Mouse (Mus musculus): ENCODE data around the gene Igsf9b. TPM values are rescaled to one million over a fixed set of nuclear protein-coding genes. Genes with fewer than 3 reads are reported as not detected.

Gene Igsf9b
- polyA plus RNA-seq, 1 experiment from 2014 or later: 2.6 TPM

Other genes with a start within 250 kb of the Igsf9b start
- gene Jam3, start 143.8 kb upstream of the Igsf9b start, polyA plus RNA-seq (2015; fragmentation: Nextera tagmentation; extraction: Ambion mirVana): 55.9 and 59.0 TPM in 2 replicates
- not detected in 2 replicates for gene Spata19, start 97.6 kb downstream of the Igsf9b start, polyA plus RNA-seq (2015; fragmentation: Nextera tagmentation; extraction: Ambion mirVana)

All from lung, embryonic 16.5 days (tissue).